Mouse (Mus musculus): ENCODE data around the gene Tnnc2.

DNA sequence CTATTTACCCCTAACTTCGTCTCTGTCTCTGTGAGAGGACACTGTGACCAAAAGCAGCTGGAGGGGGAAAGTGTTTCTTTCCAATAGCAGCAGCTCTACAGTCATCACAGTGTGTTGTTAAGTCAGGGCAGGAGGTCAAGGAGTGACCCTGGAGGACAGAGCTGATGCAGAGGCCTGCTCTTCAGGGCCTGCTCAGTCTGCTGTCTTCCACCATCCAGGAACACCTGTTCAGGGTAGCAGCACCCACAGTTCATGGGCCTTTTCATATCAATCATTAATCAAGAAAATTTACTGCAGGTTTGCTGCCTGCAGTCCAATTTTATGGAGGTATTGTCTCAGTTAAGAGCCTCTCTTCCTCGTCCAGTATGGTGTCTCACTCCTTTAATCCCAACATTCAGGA is 33.8 kb upstream of the Tnnc2 start:
- no peak for TF ChIP-seq CTCF (IDR thresholded peaks at IDR 0.05; ENCODE audit: control insufficient read depth, insufficient read depth, low read length)
- TF ChIP-seq POLR2A (IDR thresholded peaks at IDR 0.05; ENCODE audit: borderline replicate concordance, control insufficient read depth, low read depth, low read length), result no peak
